Mouse (Mus musculus) monocyte, adult 2 months (primary cell): Measurements from ENCODE around the gene Slc22a14.
"Not testable (repeated sequence)": the region's sequence is repeated elsewhere in the genome, so short reads cannot be mapped to it uniquely, and the experiment has no call there.

Experiments
- DNase-seq, 2 experiments: peaks; one replicate each; pipeline ENCODE4 v3.0.0; 2022; ENCODE audit warnings: low spot score in 2 of 2, low read depth in 1 of 2

The Slc22a14 gene

GRCm38 (mm10) chr9:119365284-119365683 lies at the start of gene Slc22a14:
Slc22a14 (minus strand) TSS chr9:119365553.
- DNase-seq = peak in 1 of 2 experiments; percentile 45

DNA sequence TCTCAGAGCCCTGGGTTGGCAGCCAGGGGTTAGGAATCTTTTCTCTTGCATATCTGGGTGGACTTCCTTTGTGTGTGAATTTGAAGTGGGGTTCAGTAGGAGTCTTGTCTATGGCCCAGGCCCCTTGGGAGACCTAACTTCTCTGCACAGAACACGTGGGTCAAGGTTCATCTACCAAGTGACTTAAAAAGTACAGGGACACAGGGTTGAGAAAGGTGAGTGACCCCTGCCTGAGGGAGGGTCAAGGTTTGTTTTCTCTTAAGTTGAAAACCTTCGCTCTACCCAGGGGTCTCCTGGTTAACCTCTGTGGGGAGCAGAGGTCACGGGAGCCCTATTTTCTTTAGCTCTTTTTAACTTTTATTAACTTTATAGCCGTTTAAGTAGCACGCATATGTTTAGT lies 44.5 kb upstream of the Slc22a14 start:
- DNase-seq = no peak

GRCm38 (mm10) chr9:119408898-119409664 lies 43.7 kb upstream of the Slc22a14 start:
- DNase-seq = no peak

DNA sequence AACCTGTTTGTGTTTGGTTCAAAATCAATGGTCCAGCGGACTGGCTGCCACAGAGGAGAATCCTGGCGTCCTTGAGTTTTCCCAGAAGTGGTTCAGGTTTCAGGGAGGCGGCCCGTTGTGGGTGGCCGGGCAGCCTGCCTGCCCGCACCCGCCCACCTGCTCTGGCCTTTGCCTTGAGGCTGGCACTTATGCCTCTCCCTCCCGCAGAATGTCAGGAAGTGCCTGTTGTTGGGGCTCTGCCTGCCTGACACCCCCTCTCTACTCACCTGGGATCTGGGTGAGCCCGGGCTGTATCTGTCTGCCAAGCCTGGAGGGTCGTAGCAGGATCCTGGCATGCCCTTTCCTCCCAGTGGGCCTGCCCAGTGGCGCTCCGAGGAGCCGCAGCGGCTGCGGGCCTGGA lies 42.5 kb upstream of the Slc22a14 start:
- no peak for DNase-seq

GRCm38 (mm10) chr9:119404090-119404489 lies 38.7 kb upstream of the Slc22a14 start:
- no peak for DNase-seq

- no peak for DNase-seq
These were observed 37.9 kb upstream of the Slc22a14 start for GRCm38 (mm10) chr9:119403236-119403641.

GRCm38 (mm10) chr9:119402253-119403235 lies 37.2 kb upstream of the Slc22a14 start:
- no peak for DNase-seq

- peak in 1 of 2 experiments; percentile 65 for DNase-seq
These were observed 36.5 kb upstream of the Slc22a14 start, which contains the start of gene Acvr2b for GRCm38 (mm10) chr9:119401801-119402214. Acvr2b (plus strand) TSS chr9:119402118.

DNA sequence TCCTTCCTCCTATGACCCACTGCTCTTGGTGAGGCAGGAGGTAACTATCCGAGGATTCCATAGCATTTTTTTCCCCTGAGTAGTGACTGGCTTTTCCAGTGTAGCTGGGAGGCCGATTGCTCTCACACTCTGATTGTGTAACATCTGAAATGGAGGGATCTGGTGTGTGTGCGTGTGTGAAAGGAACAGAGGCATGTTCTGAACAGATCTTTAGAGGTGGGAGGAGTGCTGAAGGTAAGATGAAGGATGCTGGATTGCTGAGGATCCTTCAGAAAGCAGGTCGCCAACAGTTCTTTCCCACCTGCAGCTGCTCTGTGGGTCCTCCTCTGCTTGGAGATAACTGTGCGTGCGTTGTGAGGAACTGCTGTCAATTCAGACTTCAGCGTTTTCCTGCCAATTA lies 36.0 kb upstream of the Slc22a14 start:
- no peak for DNase-seq

DNA sequence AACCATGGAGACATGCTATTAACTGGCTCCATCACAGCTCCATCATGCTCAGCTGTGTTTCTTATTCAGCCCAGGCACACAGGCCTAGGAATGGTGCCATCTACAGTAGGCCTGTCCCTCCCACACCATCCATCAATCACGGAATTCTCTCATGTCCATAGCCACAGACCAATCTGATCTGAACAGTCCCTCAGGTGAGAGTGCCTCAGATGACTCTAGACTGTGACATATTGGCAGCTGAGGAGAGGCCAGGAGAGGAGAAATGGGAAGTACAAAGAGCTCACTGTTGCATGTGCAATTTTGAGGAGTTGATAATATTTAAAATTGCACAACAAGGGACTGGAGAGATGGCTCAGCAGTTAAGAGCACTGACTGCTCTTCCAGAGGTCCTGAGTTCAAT lies 29.5 kb upstream of the Slc22a14 start:
- no peak for DNase-seq

- no peak for DNase-seq
These were observed 24.9 kb upstream of the Slc22a14 start for GRCm38 (mm10) chr9:119390214-119390613.

DNA sequence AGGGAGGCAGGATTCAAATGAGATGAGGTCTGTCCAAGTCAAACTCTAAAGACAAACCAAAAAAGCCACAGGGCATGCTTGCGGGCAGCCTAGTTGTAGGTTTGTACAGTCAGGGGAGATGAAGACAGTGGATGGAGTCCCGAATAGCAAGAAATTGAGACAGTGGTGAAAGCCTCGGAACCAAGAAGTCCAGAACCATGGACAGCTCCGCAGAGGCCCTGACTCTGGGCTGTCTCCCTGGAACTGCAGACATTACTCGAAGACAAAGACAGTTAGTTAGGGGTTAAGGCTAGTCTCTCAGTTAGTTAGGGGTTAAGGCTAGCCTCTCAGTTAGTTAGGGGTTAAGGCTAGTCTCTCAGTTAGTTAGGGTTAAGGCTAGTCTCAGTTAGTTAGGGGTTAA lies 23.6 kb upstream of the Slc22a14 start:
- DNase-seq = no peak

- DNase-seq = no peak
These were observed 17.2 kb upstream of the Slc22a14 start for GRCm38 (mm10) chr9:119382603-119383002.

DNA sequence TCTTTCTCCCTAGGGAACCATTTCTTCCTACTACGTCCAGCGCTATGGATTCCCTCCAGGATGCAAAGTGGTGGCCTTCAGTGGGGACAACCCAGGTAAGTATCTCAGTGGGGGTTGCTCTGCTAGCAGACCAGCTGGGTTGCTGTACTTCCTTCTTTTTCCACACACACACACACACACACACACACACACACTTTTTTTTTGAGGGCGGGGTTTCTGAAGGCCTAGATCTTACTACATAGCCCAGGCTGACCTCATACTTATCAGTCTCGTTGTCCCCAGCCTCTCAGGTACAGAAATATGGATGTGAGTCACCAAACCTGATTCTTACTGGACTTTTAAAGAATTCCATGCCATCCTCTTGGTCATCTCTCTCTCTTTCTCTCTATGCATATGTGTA lies 12.9 kb upstream of the Slc22a14 start:
- no peak for DNase-seq

DNA sequence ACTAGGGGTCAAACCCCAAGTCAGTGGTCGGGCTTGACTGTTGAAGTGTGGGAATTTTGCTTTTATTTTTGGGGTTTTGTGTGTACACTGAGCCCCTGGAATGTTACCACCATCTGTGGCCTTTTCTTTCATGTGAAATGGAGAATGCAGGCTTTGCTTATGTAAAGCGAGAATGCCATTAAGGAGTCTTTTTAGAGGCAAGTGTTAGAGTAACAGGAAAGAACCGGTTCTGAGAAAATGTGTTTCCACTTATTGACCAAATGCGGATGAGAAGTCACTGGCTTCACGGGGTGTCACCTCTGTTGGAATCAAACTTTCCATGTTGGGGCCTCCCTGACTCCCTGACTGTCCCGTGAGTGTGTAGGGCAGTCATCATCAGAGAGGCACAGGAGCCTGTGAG lies 10.2 kb upstream of the Slc22a14 start:
- no peak for DNase-seq

DNA sequence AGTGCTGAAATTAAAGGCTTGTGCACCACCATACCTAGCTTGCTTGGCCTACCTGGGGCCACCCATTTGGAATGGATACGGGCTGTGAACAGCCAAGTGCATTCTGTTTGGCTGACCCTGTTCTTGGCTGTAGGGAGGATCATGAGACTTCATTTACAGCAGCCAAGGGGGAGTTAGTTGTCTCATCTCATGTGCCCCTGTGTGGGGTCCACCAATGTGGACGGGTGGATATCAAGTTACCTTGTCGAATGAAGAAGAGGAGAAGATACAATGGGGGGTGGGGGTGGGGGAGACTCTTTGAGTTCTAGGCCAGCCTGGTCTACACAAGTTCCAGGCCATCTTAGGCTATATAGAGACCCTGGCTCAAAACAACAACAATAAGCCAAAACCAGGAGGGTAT lies 9.7 kb upstream of the Slc22a14 start:
- no peak for DNase-seq

DNA sequence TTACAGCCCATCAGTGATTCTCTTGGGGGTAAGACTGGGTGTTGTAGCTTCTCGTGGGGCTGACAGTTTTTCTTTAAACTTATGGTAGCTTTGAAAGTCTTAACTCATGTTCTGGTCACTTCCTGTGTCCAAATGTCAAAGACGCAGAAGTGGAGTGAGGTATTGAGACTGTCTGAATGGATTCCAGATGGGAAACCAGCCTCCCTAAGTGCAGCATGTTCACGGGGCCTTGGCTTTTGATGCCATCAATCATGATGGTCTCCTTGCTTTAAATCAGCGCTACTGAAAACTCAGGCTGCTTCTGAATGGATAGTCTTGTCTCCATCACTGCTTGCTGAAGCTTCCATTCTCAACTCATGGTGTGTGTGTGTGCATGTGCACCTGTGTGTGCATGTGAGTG lies 5.9 kb upstream of the Slc22a14 start:
- DNase-seq = no peak

DNA sequence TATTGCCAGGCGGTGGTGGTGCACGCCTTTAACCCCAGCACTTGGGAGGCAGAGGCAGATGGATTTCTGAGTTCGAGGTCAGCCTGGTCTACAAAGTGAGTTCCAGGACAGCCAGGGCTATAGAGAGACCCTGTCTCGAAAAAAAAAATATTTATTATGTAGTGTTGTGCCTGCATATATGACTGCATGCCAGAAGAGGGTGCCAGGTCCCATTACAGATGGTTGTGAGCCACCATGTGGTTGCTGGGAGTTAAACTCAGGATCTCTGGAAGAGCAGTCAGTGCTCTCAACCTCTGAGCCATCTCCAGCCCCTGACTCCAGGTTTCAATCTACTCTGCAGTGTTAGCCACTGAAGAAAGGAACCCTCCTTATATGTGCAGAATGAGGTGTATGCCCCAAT lies 5.4 kb upstream of the Slc22a14 start:
- not testable (repeated sequence) for DNase-seq

DNA sequence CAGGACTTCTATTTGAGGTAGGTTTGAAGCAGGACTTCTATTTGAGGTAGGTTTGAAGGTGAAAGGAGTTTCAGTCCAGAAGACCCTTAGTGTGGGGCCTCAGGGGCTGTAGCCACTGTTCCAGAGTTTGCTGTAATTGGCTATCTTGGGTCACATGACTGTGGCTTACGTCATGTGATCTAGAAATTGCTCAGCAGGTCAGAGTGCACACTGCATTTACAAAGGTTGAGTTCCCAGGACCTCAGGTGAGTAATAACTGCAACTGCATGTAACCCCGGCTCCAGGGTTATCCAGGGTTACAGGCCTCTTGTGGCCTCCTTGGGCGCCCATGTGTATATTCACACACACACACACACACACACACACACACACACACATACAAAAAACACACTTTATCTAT lies 3.0 kb upstream of the Slc22a14 start:
- DNase-seq = no peak

GRCm38 (mm10) chr9:119363229-119363628 lies 2.1 kb downstream of the Slc22a14 start:
- no peak for DNase-seq

GRCm38 (mm10) chr9:119361416-119361815 lies 3.9 kb downstream of the Slc22a14 start:
- no peak for DNase-seq

GRCm38 (mm10) chr9:119358058-119358429 lies 7.3 kb downstream of the Slc22a14 start:
- no peak for DNase-seq
